12 mouse cellular contexts compared by ENCODE assay signal in genomic region chr14:87261726-87262125, GRCm38 (mm10).
"Had no signal": no experiment of that assay in that cellular context is flagged by ENCODE, and none has a peak within 500 bp of the region (broad histone marks: within the 10 kb centered on the region; RNA-seq: fewer than 3 reads in every experiment).

No protein-coding gene starts in this region.

- H3K27me3 ChIP-seq: kidney, embryonic 15.5 days; liver, embryonic 13.5 days; midbrain, embryonic 13.5 days; neural tube, embryonic 12.5 days had no signal

- H3K9me3 ChIP-seq: kidney, embryonic 15.5 days; liver, embryonic 13.5 days; midbrain, embryonic 13.5 days; neural tube, embryonic 12.5 days had no signal

- H3K36me3 ChIP-seq: kidney, embryonic 15.5 days; liver, embryonic 13.5 days; midbrain, embryonic 13.5 days; neural tube, embryonic 12.5 days had no signal

- H3K4me1 ChIP-seq: kidney, embryonic 15.5 days; liver, embryonic 13.5 days; midbrain, embryonic 13.5 days; neural tube, embryonic 12.5 days had no signal

- DNase-seq: kidney, adult 11 months; kidney, postnatal 25 days; liver; liver, embryonic 13.5 days; liver, postnatal 0 days; lung, postnatal 36 days; thymus, postnatal 4 days had no signal

- H3K27ac ChIP-seq: kidney, embryonic 15.5 days; liver, embryonic 13.5 days; midbrain, embryonic 13.5 days; neural tube, embryonic 12.5 days; stomach, postnatal 0 days had no signal

- H3K4me2 ChIP-seq: kidney, embryonic 15.5 days; liver, embryonic 13.5 days; midbrain, embryonic 13.5 days; neural tube, embryonic 12.5 days had no signal

- H3K4me3 ChIP-seq: kidney, embryonic 15.5 days; liver, embryonic 13.5 days; midbrain, embryonic 13.5 days; neural tube, embryonic 12.5 days had no signal

- H3K9ac ChIP-seq: kidney, embryonic 15.5 days; liver, embryonic 13.5 days; liver, postnatal 0 days; midbrain, embryonic 13.5 days; neural tube, embryonic 12.5 days had no signal

- ATAC-seq: liver, postnatal 0 days; lung, postnatal 0 days; midbrain, embryonic 13.5 days had no signal
